Mouse (Mus musculus): ENCODE data around the gene Sart1. TPM values are rescaled to one million over a fixed set of nuclear protein-coding genes. Genes with fewer than 3 reads are reported as not detected.

Sart1 gene
- polyA plus RNA-seq, 1 experiment, result 36.7 TPM

Other genes starting within 250 kb of the Sart1 start
- gene Pacs1, start 115.6 kb downstream of the Sart1 start, polyA plus RNA-seq (2012; rRNA removed), result 16.3 and 22.6 TPM in 2 replicates
- 97.3 and 108 TPM in 2 replicates for gene Sf3b2, start 93.2 kb downstream of the Sart1 start, polyA plus RNA-seq (2012; rRNA removed)
- gene Gal3st3, start 90.4 kb downstream of the Sart1 start, polyA plus RNA-seq (2012; rRNA removed), result 0.03 and 0.04 TPM in 2 replicates
- not detected in 2 replicates for gene Catsper1, start 53.0 kb downstream of the Sart1 start, polyA plus RNA-seq (2012; rRNA removed)
- gene Cst6, start 39.1 kb downstream of the Sart1 start, polyA plus RNA-seq (2012; rRNA removed), result 3.6 and 4.4 TPM in 2 replicates
- 24.4 and 26.8 TPM in 2 replicates for gene Eif1ad, start 22.0 kb downstream of the Sart1 start, polyA plus RNA-seq (2012; rRNA removed)
- gene Banf1, start 21.5 kb downstream of the Sart1 start, polyA plus RNA-seq (2012; rRNA removed), result 125 and 147 TPM in 2 replicates
- gene Tsga10ip, start 13.8 kb upstream of the Sart1 start, polyA plus RNA-seq (2012; rRNA removed), result not detected in 2 replicates
- 228 and 236 TPM in 2 replicates for gene Drap1, start 36.3 kb upstream of the Sart1 start, polyA plus RNA-seq (2012; rRNA removed)
- 65.3 and 68.9 TPM in 2 replicates for gene AI837181, start 36.4 kb upstream of the Sart1 start, polyA plus RNA-seq (2012; rRNA removed)
- gene Fosl1, start 58.8 kb upstream of the Sart1 start, polyA plus RNA-seq (2012; rRNA removed), result 0.07 TPM in 1 of 2 replicates, not detected in the other
- gene Ccdc85b, start 69.2 kb upstream of the Sart1 start, polyA plus RNA-seq (2012; rRNA removed), result 11.3 and 15.1 TPM in 2 replicates
- gene Fibp, start 71.9 kb upstream of the Sart1 start, polyA plus RNA-seq (2012; rRNA removed), result 95.7 and 122 TPM in 2 replicates
- gene Ctsw, start 79.8 kb upstream of the Sart1 start, polyA plus RNA-seq (2012; rRNA removed), result 2.6 and 4.0 TPM in 2 replicates
- 77.3 and 86.8 TPM in 2 replicates for gene Efemp2, start 85.3 kb upstream of the Sart1 start, polyA plus RNA-seq (2012; rRNA removed)
- gene Mus81, start 99.7 kb upstream of the Sart1 start, polyA plus RNA-seq (2012; rRNA removed), result 23.3 and 32.8 TPM in 2 replicates
- 669 and 714 TPM in 2 replicates for gene Cfl1, start 101.8 kb upstream of the Sart1 start, polyA plus RNA-seq (2012; rRNA removed)
- 1.5 and 2.2 TPM in 2 replicates for gene 1700020D05Rik, start 115.1 kb upstream of the Sart1 start, polyA plus RNA-seq (2012; rRNA removed)
- 33.0 and 37.7 TPM in 2 replicates for gene Snx32, start 121.8 kb upstream of the Sart1 start, polyA plus RNA-seq (2012; rRNA removed)
- gene Ovol1, start 171.9 kb upstream of the Sart1 start, polyA plus RNA-seq (2012; rRNA removed), result 4.7 and 5.1 TPM in 2 replicates
- 4.8 and 7.1 TPM in 2 replicates for gene Ap5b1, start 179.3 kb upstream of the Sart1 start, polyA plus RNA-seq (2012; rRNA removed)
- gene Rnaseh2c, start 213.2 kb upstream of the Sart1 start, polyA plus RNA-seq (2012; rRNA removed), result 38.2 and 41.2 TPM in 2 replicates
- 60.1 and 67.7 TPM in 2 replicates for gene Kat5, start 221.5 kb upstream of the Sart1 start, polyA plus RNA-seq (2012; rRNA removed)
- gene Rela, start 248.8 kb upstream of the Sart1 start, polyA plus RNA-seq (2012; rRNA removed), result 58.3 and 64.0 TPM in 2 replicates

Measured in urinary bladder, adult 2 months (tissue).